Mouse (Mus musculus): ENCODE measurements at regions not wholly inside any gene's neighbourhood (a gene's known extent, or its start where the extent isn't known, plus 50 kb on each side); places are given as distances from the start of the nearest gene placed in this dataset.

DNA sequence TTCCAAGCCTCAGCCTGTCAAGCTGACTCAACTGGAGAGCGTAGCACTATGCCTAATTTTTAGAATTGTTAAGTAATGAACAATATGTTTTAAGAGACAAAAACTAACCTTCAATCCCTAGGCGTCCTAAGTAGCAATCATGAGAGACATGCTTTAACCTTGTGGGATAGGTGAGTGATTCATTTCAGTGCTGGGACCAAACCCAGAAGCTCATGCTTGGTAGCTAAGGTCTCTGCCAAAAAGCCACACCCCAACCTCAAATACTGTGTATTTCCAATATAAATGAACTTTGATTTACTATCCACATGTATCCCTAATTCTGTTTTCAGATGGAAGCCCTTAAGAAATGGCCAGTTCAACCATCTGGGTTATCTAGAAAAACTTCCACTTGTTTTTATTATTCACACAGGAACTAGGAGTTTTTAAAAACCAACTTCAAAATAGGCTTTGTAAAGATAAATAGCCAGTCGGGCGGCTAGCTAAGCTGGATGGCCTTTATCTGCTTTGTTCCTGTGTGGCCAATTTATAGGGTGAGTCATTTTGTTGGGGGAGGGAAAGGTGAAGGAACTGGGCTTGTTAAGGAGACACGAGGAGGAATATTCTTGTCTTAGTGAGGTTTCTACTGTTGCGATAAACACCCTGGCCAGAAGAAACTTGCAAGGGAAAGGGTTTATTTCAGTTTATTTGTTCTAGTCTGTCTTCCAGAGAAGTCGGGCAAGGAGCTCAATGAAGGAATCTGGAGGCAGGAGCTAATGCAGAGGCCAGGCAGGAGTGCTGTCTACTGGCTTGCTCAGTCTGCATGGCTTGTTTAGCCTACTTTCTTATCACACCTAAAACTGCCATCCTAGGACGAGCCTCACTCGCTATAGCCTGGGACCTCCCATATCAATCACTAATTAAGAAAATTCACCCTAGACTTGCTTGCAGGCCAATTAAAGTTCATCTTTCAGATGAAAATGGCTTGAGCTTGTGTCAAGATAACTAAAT is 114.8 kb upstream of the Immp2l start:
- TF ChIP-seq CTCF (IDR thresholded peaks at IDR 0.05; ENCODE audit: low read depth, low read length): no peak
- TF ChIP-seq POLR2A (IDR thresholded peaks at IDR 0.05; ENCODE audit: extremely low read depth, insufficient read depth, low read length): no peak
